9 mouse cellular contexts compared by ENCODE assay signal in the genomic region with DNA sequence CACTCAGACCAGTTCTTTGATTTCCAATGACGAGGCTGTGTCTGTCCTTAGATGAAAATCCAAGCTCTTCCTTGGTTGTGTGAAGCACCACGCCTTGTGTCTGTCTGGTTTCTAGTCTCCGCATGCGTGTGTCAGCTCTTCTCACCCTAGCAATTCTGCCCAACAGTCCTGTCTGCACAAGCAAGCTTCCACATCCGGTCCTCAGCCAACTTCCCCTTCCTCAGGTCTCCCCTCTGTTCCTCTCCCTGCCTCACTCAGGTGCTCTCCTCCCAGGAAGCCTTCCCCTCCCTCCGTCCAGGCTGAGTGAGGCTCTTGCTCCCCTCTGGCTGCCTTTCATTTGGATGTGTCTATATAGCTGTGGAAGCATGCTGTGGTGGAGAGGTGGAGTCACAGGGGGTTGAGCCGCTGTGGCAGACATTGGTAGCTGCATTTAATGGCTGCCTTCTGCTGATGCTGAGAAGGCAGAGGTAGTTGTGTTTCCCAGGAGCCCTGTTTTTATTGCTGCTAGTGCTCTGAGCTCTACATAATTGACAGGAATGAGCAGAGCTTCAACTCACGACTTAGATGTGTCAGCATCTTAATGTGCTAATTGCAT.
DNase-seq lines count a peak whose midpoint lies in the region; ATAC-seq and TF ChIP-seq lines count a peak whose summit lies in the region.
"Had no signal": no experiment of that assay in that cellular context is flagged by ENCODE, and none has a peak within 500 bp of the region (broad histone marks: within the 10 kb centered on the region; RNA-seq: fewer than 3 reads in every experiment).

No protein-coding gene starts in this region.

- H3K9ac ChIP-seq in midbrain, embryonic 12.5 days (replicated peaks) = no peak overlapping the region
- H3K9ac ChIP-seq in midbrain, embryonic 16.5 days (ENCODE audit: low read depth, low read length) = no peak overlapping the region

- 0 out of 2 replicates have a peak overlapping the region, but pooled peaks have one; percentile 36 for H3K27ac ChIP-seq in midbrain, embryonic 12.5 days (replicated peaks)
- H3K27ac ChIP-seq in midbrain, embryonic 16.5 days (ENCODE audit: low read length) = no peak overlapping the region
- H3K27ac ChIP-seq in bone marrow macrophage, adult 2 months (ENCODE audit: insufficient read depth, low read depth, low read length) = peak overlapping the region; percentile 40

- 76% methylated on average over 8 of the region's 8 CpGs for WGBS in midbrain, embryonic 12.5 days
- 68% methylated on average over 8 of the region's 8 CpGs for WGBS in midbrain, embryonic 16.5 days

- H3K4me2 ChIP-seq in midbrain, embryonic 12.5 days (replicated peaks) = no peak overlapping the region
- H3K4me2 ChIP-seq in midbrain, embryonic 16.5 days (ENCODE audit: low read length) = no peak overlapping the region

- no peak for TF ChIP-seq CTCF in bone marrow macrophage, adult 2 months (IDR thresholded peaks at IDR 0.05; ENCODE audit: low read depth, low read length)

- TF ChIP-seq POLR2A in bone marrow macrophage, adult 2 months (IDR thresholded peaks at IDR 0.05; ENCODE audit: borderline replicate concordance, low read depth, low read length) = no peak

- peaks cover 13% of the 10 kb centered on the region; the same call in 1 of the 2 replicates for H3K36me3 ChIP-seq in midbrain, embryonic 12.5 days
- H3K36me3 ChIP-seq in midbrain, embryonic 16.5 days (ENCODE audit: control insufficient read depth, insufficient read depth, low read length) = no peaks in the 10 kb centered on the region

- no peak overlapping the region for H3K4me3 ChIP-seq in midbrain, embryonic 12.5 days
- no peak overlapping the region for H3K4me3 ChIP-seq in midbrain, embryonic 16.5 days (ENCODE audit: low read depth, low read length)
- H3K4me3 ChIP-seq in bone marrow macrophage, adult 2 months (ENCODE audit: insufficient read depth, low read length) = no peak overlapping the region

- H3K27me3 ChIP-seq in midbrain, embryonic 12.5 days = no peaks in the 10 kb centered on the region
- no peaks in the 10 kb centered on the region for H3K27me3 ChIP-seq in midbrain, embryonic 16.5 days (ENCODE audit: control insufficient read depth, insufficient read depth, low read depth, low read length)

- H3K9me3 ChIP-seq in midbrain, embryonic 12.5 days = no peaks in the 10 kb centered on the region
- H3K9me3 ChIP-seq in midbrain, embryonic 16.5 days (replicated peaks; ENCODE audit: control insufficient read depth, low read length, poor library complexity, severe bottlenecking) = no peaks in the 10 kb centered on the region

- H3K4me1 ChIP-seq in midbrain, embryonic 12.5 days = peaks cover 5% of the 10 kb centered on the region; the same call in 1 of the 2 replicates
- H3K4me1 ChIP-seq in midbrain, embryonic 16.5 days (ENCODE audit: control insufficient read depth, insufficient read depth, low read length) = peaks cover 6% of the 10 kb centered on the region
- H3K4me1 ChIP-seq in bone marrow macrophage, adult 2 months (ENCODE audit: control insufficient read depth, insufficient read depth, low read length) = peaks cover 47% of the 10 kb centered on the region

- DNase-seq in kidney, adult 8-10 months = no peak
- no peak for DNase-seq in testis, postnatal 10 days (ENCODE audit: low spot score)
- DNase-seq in retina, embryonic 14.5 days (ENCODE audit: low spot score) = no peak
- DNase-seq: heart, adult 18-20 months had no signal

- ATAC-seq in midbrain, embryonic 12.5 days (ENCODE audit: low FRiP score, low read depth) = no peak
- no peak for ATAC-seq in midbrain, embryonic 16.5 days
- peak; percentile 67 for ATAC-seq in inflammation-experienced regulatory T-cells, adult 6 months
- ATAC-seq in neutrophil, adult 5-6 weeks (ENCODE audit: extremely low read depth, insufficient number of reproducible peaks, low FRiP score, poor library complexity, severe bottlenecking) = peak; percentile 44; the same call in 1 of the 2 replicates

Comparison
In these comparisons a context has a peak if more than half of its experiments do, and no peak if none do; other contexts are left out.
1. ATAC-seq: peak in inflammation-experienced regulatory T-cells, adult 6 months (single experiment) and neutrophil, adult 5-6 weeks (single experiment); none in midbrain, embryonic 12.5 days (single experiment) and midbrain, embryonic 16.5 days (single experiment).